Mouse (Mus musculus): ENCODE results near the gene Ddx42.

- TF ChIP-seq POLR2A (IDR thresholded peaks at IDR 0.05; ENCODE audit: borderline replicate concordance, control insufficient read depth, low read depth, low read length) = no peak
- no peak for TF ChIP-seq CTCF (IDR thresholded peaks at IDR 0.05; ENCODE audit: control insufficient read depth, insufficient read depth, low read length)
These were observed 75.1 kb downstream of the Ddx42 start for GRCm38 (mm10) chr11:106291861-106292260.

All from bone marrow, adult 2 months (tissue).